In the genomic region with DNA sequence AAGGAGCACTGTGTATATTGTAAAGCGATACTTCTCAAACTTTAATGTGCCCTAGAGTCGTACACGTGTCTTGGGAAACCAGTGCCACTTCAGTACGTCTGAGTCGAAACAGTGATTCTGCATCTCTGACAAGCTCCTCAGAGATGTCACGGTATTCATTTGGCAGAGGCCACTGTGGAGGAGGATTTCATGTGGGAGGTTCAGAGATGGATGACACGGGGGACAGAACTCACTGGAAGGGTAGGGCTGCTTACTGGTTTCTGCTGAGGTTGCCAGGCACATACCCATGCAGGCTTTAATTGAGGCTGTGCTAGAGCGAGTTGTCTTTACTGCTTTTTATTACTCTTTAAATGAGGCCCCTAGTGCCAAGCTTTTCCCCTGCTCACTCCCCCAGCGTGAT, we compare ENCODE assay signal across 11 mouse cellular contexts.
DNase-seq lines count a peak whose midpoint lies in the region; ATAC-seq and TF ChIP-seq lines count a peak whose summit lies in the region.
"Had no signal": no experiment of that assay in that cellular context is flagged by ENCODE, and none has a peak within 500 bp of the region (broad histone marks: within the 10 kb centered on the region; RNA-seq: fewer than 3 reads in every experiment).

No protein-coding gene starts in this region.

- no peaks in the 10 kb centered on the region for H3K36me3 ChIP-seq in hindbrain, embryonic 15.5 days
- H3K36me3 ChIP-seq in hindbrain, embryonic 12.5 days = no peaks in the 10 kb centered on the region
- no peaks in the 10 kb centered on the region for H3K36me3 ChIP-seq in limb, embryonic 14.5 days (ENCODE audit: control insufficient read depth, insufficient read depth, low read length)
- no peaks in the 10 kb centered on the region for H3K36me3 ChIP-seq in intestine, embryonic 16.5 days (ENCODE audit: control insufficient read depth, insufficient read depth, low read length)
- H3K36me3 ChIP-seq: lung, embryonic 15.5 days had no signal

- peaks cover 7% of the 10 kb centered on the region; the same call in 1 of the 2 replicates for H3K4me1 ChIP-seq in hindbrain, embryonic 15.5 days (replicated peaks)
- peaks cover 8% of the 10 kb centered on the region for H3K4me1 ChIP-seq in hindbrain, embryonic 12.5 days
- H3K4me1 ChIP-seq in limb, embryonic 14.5 days (ENCODE audit: control insufficient read depth, insufficient read depth, low read length) = peaks cover 8% of the 10 kb centered on the region
- no peaks in the 10 kb centered on the region for H3K4me1 ChIP-seq in intestine, embryonic 16.5 days (ENCODE audit: control insufficient read depth, insufficient read depth, low read length)
- H3K4me1 ChIP-seq: lung, embryonic 15.5 days had no signal

- no peak for ATAC-seq in hindbrain, embryonic 15.5 days (ENCODE audit: low FRiP score, low read depth)
- no peak for ATAC-seq in hindbrain, embryonic 12.5 days (ENCODE audit: low FRiP score)
- ATAC-seq in limb, embryonic 14.5 days (ENCODE audit: low FRiP score, low read depth) = no peak
- no peak for ATAC-seq in intestine, embryonic 16.5 days
- no peak for ATAC-seq in monocyte, adult 5-6 weeks (replicated peaks; ENCODE audit: insufficient number of reproducible peaks, low FRiP score, low TSS enrichment, poor library complexity, severe bottlenecking)

- DNase-seq in brain, embryonic 14.5 days (ENCODE audit: low read depth) = peak; percentile 29
- DNase-seq in layer of hippocampus, adult 18-20 months (ENCODE audit: low spot score in 2 of 2) = peak; percentile 41 to 64
- no peak for DNase-seq in limb, embryonic 14.5 days (ENCODE audit: low spot score)
- DNase-seq in lung, postnatal 36 days = no peak
- DNase-seq: cerebellum, adult 11-12 months; gastrocnemius, postnatal 10 days had no signal

- H3K4me3 ChIP-seq in hindbrain, embryonic 15.5 days = no peak overlapping the region
- H3K4me3 ChIP-seq in hindbrain, embryonic 12.5 days = no peak overlapping the region
- H3K4me3 ChIP-seq in limb, embryonic 14.5 days (replicated peaks; ENCODE audit: low read length) = 0 out of 2 replicates have a peak overlapping the region, but pooled peaks have one; percentile 13
- no peak overlapping the region for H3K4me3 ChIP-seq in intestine, embryonic 16.5 days (ENCODE audit: low read length)
- H3K4me3 ChIP-seq: lung, embryonic 15.5 days had no signal

- no peaks in the 10 kb centered on the region for H3K27me3 ChIP-seq in hindbrain, embryonic 15.5 days
- H3K27me3 ChIP-seq in hindbrain, embryonic 12.5 days = no peaks in the 10 kb centered on the region
- no peaks in the 10 kb centered on the region for H3K27me3 ChIP-seq in limb, embryonic 14.5 days (ENCODE audit: control insufficient read depth, insufficient read depth, low read length)
- no peaks in the 10 kb centered on the region for H3K27me3 ChIP-seq in intestine, embryonic 16.5 days (replicated peaks; ENCODE audit: control insufficient read depth, insufficient read depth, low read length)
- H3K27me3 ChIP-seq: lung, embryonic 15.5 days had no signal

- TF ChIP-seq POLR2A in brain, embryonic 14.5 days (IDR thresholded peaks at IDR 0.05; ENCODE audit: borderline replicate concordance, extremely low read depth, insufficient read depth, insufficient read length, poor library complexity, severe bottlenecking) = no peak
- no peak for TF ChIP-seq POLR2A in limb, embryonic 14.5 days (IDR thresholded peaks at IDR 0.05; ENCODE audit: borderline replicate concordance, extremely low read depth, insufficient read depth, insufficient read length)

- H3K9me3 ChIP-seq in hindbrain, embryonic 15.5 days = no peaks in the 10 kb centered on the region
- no peaks in the 10 kb centered on the region for H3K9me3 ChIP-seq in hindbrain, embryonic 12.5 days (replicated peaks)
- H3K9me3 ChIP-seq in limb, embryonic 14.5 days (ENCODE audit: control insufficient read depth, low read length) = no peaks in the 10 kb centered on the region
- no peaks in the 10 kb centered on the region for H3K9me3 ChIP-seq in intestine, embryonic 16.5 days (ENCODE audit: control insufficient read depth, low read length)
- H3K9me3 ChIP-seq: lung, embryonic 15.5 days had no signal

- no peak overlapping the region for H3K27ac ChIP-seq in hindbrain, embryonic 15.5 days (replicated peaks)
- H3K27ac ChIP-seq in hindbrain, embryonic 12.5 days = no peak overlapping the region
- H3K27ac ChIP-seq in limb, embryonic 14.5 days (replicated peaks; ENCODE audit: low read depth, low read length) = no peak overlapping the region
- H3K27ac ChIP-seq in intestine, embryonic 16.5 days (ENCODE audit: low read length) = no peak overlapping the region
- H3K27ac ChIP-seq: lung, embryonic 15.5 days had no signal

- 50% methylated on average over 9 of the region's 9 CpGs for WGBS in hindbrain, embryonic 15.5 days
- WGBS in hindbrain, embryonic 12.5 days = 61% methylated on average over 9 of the region's 9 CpGs
- whole genome bisulfite sequencing in limb, embryonic 14.5 days = 23% methylated on average over 9 of the region's 9 CpGs
- 44% methylated on average over 9 of the region's 9 CpGs for WGBS in intestine, embryonic 16.5 days

- H3K9ac ChIP-seq in hindbrain, embryonic 15.5 days = no peak overlapping the region
- no peak overlapping the region for H3K9ac ChIP-seq in hindbrain, embryonic 12.5 days
- H3K9ac ChIP-seq in limb, embryonic 14.5 days (ENCODE audit: low read depth, low read length, severe bottlenecking) = no peak overlapping the region
- H3K9ac ChIP-seq in intestine, embryonic 16.5 days (ENCODE audit: low read depth, low read length) = no peak overlapping the region
- H3K9ac ChIP-seq: lung, embryonic 15.5 days had no signal

- peak overlapping the region; percentile 24; the same call in 1 of the 2 replicates for H3K4me2 ChIP-seq in hindbrain, embryonic 15.5 days
- no peak overlapping the region for H3K4me2 ChIP-seq in hindbrain, embryonic 12.5 days (replicated peaks)
- H3K4me2 ChIP-seq in limb, embryonic 14.5 days (replicated peaks; ENCODE audit: low read depth, low read length, severe bottlenecking) = peak overlapping the region; percentile 29; the same call in 1 of the 2 replicates
- H3K4me2 ChIP-seq in intestine, embryonic 16.5 days (ENCODE audit: low read depth, low read length) = no peak overlapping the region
- H3K4me2 ChIP-seq: lung, embryonic 15.5 days had no signal

- TF ChIP-seq CTCF in brain, embryonic 14.5 days (IDR thresholded peaks at IDR 0.05; ENCODE audit: borderline replicate concordance, extremely low read depth, insufficient read depth, insufficient read length) = no peak

Comparison
In these comparisons a context has a peak if more than half of its experiments do, and no peak if none do; other contexts are left out.
1. H3K4me2 ChIP-seq: peak in hindbrain, embryonic 15.5 days (single experiment) and limb, embryonic 14.5 days (single experiment); none in hindbrain, embryonic 12.5 days (single experiment) and intestine, embryonic 16.5 days (single experiment).
2. DNase-seq: peak in brain, embryonic 14.5 days (single experiment) and layer of hippocampus, adult 18-20 months (2 of 2); none in limb, embryonic 14.5 days (single experiment) and lung, postnatal 36 days (single experiment).